Mouse (Mus musculus) neural tube, embryonic 14.5 days (tissue): ENCODE results near the gene Cwf19l1. TPM values are rescaled to one million over a fixed set of nuclear protein-coding genes. Genes with fewer than 3 reads are reported as not detected.

Source experiments
- ATAC-seq: fragments of 200-750 bp; cut with Nextera tagmentation; 2 replicates; pipeline ENCODE4 v1.8.0; 2017; ENCODE audit warnings: low read depth, mild to moderate bottlenecking, moderate TSS enrichment, moderate library complexity
- H3K27ac ChIP-seq: fragments of 300-500 bp; sonication (generic); 2 replicates; pipeline ENCODE4 v1.5.1; 2014; ENCODE audit warnings: low read depth, mild to moderate bottlenecking, control low read depth, low read length, moderate library complexity, mixed read lengths
- H3K27me3 ChIP-seq: fragments of 300-500 bp; sonication (generic); 2 replicates; pipeline ENCODE4 v1.6.1; 2014; ENCODE audit warnings: low read length; ENCODE audit not compliant: control insufficient read depth, insufficient read depth
- H3K36me3 ChIP-seq: fragments of 300-500 bp; sonication (generic); 2 replicates; pipeline ENCODE4 v1.6.1; 2014; ENCODE audit warnings: low read length, mixed read lengths; ENCODE audit not compliant: control insufficient read depth, insufficient read depth
- H3K4me1 ChIP-seq: fragments of 300-500 bp; sonication (generic); 2 replicates; pipeline ENCODE4 v1.6.1; 2014; ENCODE audit warnings: low read length; ENCODE audit not compliant: control insufficient read depth, insufficient read depth
- H3K4me2 ChIP-seq: fragments of 300-500 bp; sonication (generic); 2 replicates; pipeline ENCODE4 v1.6.1; 2014; ENCODE audit warnings: mild to moderate bottlenecking, low read depth, low read length, control low read depth
- H3K4me3 ChIP-seq: fragments of 300-500 bp; sonication (generic); 2 replicates; pipeline ENCODE4 v1.5.1; 2014; ENCODE audit warnings: low read depth, low read length, control low read depth, mixed read lengths
- H3K9ac ChIP-seq: fragments of 300-500 bp; sonication (generic); replicated peaks from 2 replicates; pipeline ENCODE4 v1.6.1; 2014; ENCODE audit warnings: low read depth, mild to moderate bottlenecking, control low read depth, low read length, mixed read lengths
- H3K9me3 ChIP-seq: fragments of 300-500 bp; sonication (generic); 2 replicates; pipeline ENCODE4 v1.6.1; 2016; ENCODE audit warnings: low read length; ENCODE audit not compliant: control insufficient read depth
- WGBS: fragments of 180-500 bp; shearing (Covaris S2); extraction: QIAGEN DNeasy Blood & Tissue Kit; methylation state at CpG from one replicate; pipeline ENCODE4 v1.1.7; 2014; 5-methylcytosine and 5-hydroxymethylcytosine counted together
- polyA plus RNA-seq: library from polyadenylated mRNA; unstranded; fragments of >200 nt; fragmentation: Nextera tagmentation; extraction: Ambion mirVana; gene quantifications from 2 replicates; pipeline ENCODE4 v1.2.1, GENCODE M21; 2014

The Cwf19l1 gene
- polyA plus RNA-seq, result 32.2 and 35.6 TPM in 2 replicates

GRCm38 (mm10) chr19:44135072-44135959 lies at the start of gene Cwf19l1:
Cwf19l1 (minus strand) TSS chr19:44135876.
- under 1% methylated on average over 45 of the region's 45 CpGs for WGBS
- peaks cover 7% of the 10 kb centered on the region for H3K4me1 ChIP-seq
- H3K4me3 ChIP-seq, result peak within 1 kb of the TSS; percentile 73
- H3K27me3 ChIP-seq, result no peaks in the 10 kb centered on the region
- H3K27ac ChIP-seq, result peak within 1 kb of the TSS; percentile 95
- peak within 1 kb of the TSS; percentile 65 for H3K4me2 ChIP-seq
- H3K9me3 ChIP-seq, result no peaks in the 10 kb centered on the region
- peak within 1 kb of the TSS; percentile 76 for H3K9ac ChIP-seq
- peaks cover 8% of the 10 kb centered on the region for H3K36me3 ChIP-seq
- ATAC-seq, result peak; percentile 93

DNA sequence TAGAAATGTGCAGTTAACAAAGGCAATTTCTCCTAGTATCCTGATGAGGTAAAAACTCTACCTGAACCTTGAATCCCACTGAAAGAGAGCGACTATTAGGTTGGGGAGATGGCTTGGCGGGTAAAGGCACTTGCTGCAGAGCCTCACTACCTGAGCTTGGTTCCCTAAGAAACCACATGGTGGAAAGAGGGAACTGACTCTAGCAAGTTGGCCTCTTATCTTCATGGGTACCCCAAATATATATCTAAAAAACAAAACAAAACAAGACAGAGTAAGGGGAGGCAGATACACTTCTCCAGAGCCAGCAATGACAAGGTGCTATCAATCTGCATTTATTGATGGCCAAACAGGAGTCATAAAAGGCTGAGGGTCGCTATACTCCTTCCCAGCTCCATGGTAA lies 48.3 kb upstream of the Cwf19l1 start:
- Histone ChIP-seq H3K4me2 (no peak overlapping the region), H3K27me3 (no peaks in the 10 kb centered on the region), H3K36me3 (no peaks in the 10 kb centered on the region), H3K9ac (no peak overlapping the region), H3K4me1 (no peaks in the 10 kb centered on the region), H3K9me3 (no peaks in the 10 kb centered on the region), H3K4me3 (no peak overlapping the region), H3K27ac (no peak overlapping the region)
- whole genome bisulfite sequencing, result 57% methylated on average over 3 of the region's 3 CpGs
- no peak for ATAC-seq

DNA sequence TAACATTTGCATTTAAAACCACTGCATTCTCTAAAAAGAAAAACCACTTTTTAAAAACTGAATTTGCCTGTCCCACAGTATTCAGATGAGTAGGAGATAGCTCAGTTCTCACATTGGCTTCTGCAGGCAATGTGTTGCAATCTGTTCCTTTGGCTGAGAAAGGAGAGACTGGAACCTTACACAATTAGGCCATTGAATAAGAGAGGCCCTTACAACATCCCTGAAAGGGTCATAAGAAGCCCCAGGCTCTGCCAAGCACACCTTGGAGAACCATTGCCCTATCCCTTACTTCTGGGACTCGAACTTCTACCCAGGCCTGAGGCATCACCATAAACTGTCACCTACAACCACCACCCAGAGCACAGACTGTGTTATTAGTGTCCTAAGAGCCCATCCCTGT lies 44.8 kb upstream of the Cwf19l1 start:
- no peak overlapping the region for H3K27ac ChIP-seq
- ATAC-seq, result no peak
- no peak overlapping the region for H3K9ac ChIP-seq
- no peaks in the 10 kb centered on the region for H3K9me3 ChIP-seq
- WGBS, result 89% methylated on average over 1 of the region's 1 CpGs
- H3K4me2 ChIP-seq, result no peak overlapping the region
- H3K36me3 ChIP-seq, result no peaks in the 10 kb centered on the region
- H3K27me3 ChIP-seq, result no peaks in the 10 kb centered on the region
- H3K4me3 ChIP-seq, result no peak overlapping the region
- no peaks in the 10 kb centered on the region for H3K4me1 ChIP-seq

DNA sequence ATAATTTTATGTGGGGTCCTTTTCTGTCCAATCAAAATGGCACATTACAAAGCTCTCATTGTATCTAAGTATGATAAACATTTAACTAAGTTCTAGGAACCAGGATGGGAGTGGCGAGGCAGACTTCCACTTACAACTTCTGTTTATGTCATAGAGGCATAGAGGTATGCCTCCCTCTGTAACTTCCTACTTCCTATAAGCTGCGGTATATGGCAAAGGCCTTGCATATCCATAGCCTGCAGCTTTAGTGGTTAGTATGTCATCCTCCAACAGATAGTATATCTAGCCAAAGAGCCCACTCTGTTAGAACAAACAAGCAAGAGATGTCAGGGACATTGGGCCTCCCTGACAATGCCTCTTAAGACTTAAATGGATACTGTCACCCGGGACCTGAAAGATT lies 41.1 kb upstream of the Cwf19l1 start:
- no peak for ATAC-seq
- WGBS, result 89% methylated on average over 3 of the region's 3 CpGs
- H3K27ac ChIP-seq, result no peak overlapping the region

DNA sequence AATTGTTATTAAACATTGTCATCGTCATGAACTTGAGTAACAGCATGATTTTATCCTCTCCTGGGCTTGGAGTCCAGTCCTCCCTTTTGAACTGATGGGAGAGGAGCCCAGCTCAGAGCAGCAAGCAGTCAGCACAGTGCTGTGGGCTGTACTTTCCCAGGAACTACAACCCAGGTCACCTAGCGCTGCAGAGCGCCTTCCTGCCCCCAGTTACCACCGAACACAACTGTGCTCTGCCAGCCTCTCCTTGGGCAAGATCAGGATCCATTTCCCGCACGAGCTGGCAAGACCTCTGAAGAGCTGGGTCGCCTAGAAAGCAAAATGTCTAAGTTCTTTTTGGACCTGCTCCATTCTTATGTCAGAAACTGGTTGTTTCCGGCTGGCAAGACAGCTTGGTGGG lies 39.2 kb upstream of the Cwf19l1 start:
- Histone ChIP-seq H3K27me3 (no peaks in the 10 kb centered on the region), H3K36me3 (no peaks in the 10 kb centered on the region), H3K4me1 (no peaks in the 10 kb centered on the region), H3K9me3 (no peaks in the 10 kb centered on the region), H3K4me3 (no peak overlapping the region), H3K27ac (no peak overlapping the region), H3K4me2 (no peak overlapping the region), H3K9ac (no peak overlapping the region)
- ATAC-seq, result no peak
- WGBS, result 71% methylated on average over 8 of the region's 8 CpGs

More for the DNA sequence above, 41.1 kb upstream of the Cwf19l1 start:
- Histone ChIP-seq H3K4me2 (no peak overlapping the region), H3K9ac (no peak overlapping the region), H3K4me3 (no peak overlapping the region), H3K36me3 (no peaks in the 10 kb centered on the region), H3K4me1 (no peaks in the 10 kb centered on the region), H3K9me3 (no peaks in the 10 kb centered on the region), H3K27me3 (no peaks in the 10 kb centered on the region)

DNA sequence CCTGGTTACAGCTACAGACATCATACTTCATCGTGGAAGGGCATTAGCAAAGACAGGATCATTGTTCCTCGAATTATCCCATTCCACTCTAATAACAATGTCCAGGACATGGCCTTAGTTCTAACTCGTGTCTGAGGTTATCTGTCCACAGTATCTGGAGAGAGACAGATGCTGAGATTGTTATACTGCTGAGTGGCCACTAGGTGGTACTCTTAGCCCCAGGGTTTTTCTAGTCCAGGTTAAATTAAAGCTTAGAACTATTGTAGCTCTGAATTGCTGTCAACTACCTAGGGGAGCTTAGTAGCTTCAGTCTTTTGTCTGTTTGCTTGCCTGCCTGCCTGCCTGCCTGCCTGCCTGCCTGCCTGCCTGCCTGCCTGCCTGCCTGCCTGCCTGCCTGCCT lies 25.8 kb upstream of the Cwf19l1 start:
- H3K4me3 ChIP-seq, result no peak overlapping the region
- ATAC-seq, result no peak
- H3K27ac ChIP-seq, result no peak overlapping the region
- no peaks in the 10 kb centered on the region for H3K36me3 ChIP-seq
- H3K9ac ChIP-seq, result no peak overlapping the region
- H3K4me1 ChIP-seq, result no peaks in the 10 kb centered on the region
- no peak overlapping the region for H3K4me2 ChIP-seq
- H3K27me3 ChIP-seq, result no peaks in the 10 kb centered on the region
- no peaks in the 10 kb centered on the region for H3K9me3 ChIP-seq
- 18% methylated on average over 3 of the region's 3 CpGs for WGBS

- no peak overlapping the region for H3K27ac ChIP-seq
- no peaks in the 10 kb centered on the region for H3K4me1 ChIP-seq
- no peak overlapping the region for H3K4me3 ChIP-seq
- no peaks in the 10 kb centered on the region for H3K9me3 ChIP-seq
- H3K27me3 ChIP-seq, result no peaks in the 10 kb centered on the region; the same call in 1 of the 2 replicates
- no peak for ATAC-seq
- WGBS, result 83% methylated on average over 3 of the region's 3 CpGs
- no peaks in the 10 kb centered on the region for H3K36me3 ChIP-seq
- no peak overlapping the region for H3K9ac ChIP-seq
- H3K4me2 ChIP-seq, result no peak overlapping the region
Measured at GRCm38 (mm10) chr19:44159386-44159785, 23.7 kb upstream of the Cwf19l1 start.

DNA sequence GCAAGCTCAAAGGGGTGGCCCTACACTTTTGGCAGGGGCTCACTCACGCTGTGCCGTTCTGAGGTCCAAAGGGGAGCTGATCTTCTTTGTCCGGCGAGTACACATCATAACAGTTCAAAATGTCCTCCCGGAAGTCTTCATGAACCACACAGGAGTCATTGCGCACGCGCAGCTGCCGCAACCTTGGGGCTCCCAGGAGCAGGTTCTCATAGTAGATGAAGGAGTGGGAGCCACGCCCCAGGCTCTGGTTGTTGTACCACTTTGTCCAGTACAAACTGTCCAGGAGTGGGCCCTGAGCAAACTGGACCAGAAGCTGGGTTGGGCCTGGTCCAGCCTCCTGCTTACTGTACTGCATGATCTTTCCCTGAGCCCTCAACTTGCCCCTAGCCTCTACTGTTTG lies 21.3 kb upstream of the Cwf19l1 start:
- no peaks in the 10 kb centered on the region for H3K9me3 ChIP-seq
- H3K4me1 ChIP-seq, result no peaks in the 10 kb centered on the region
- no peak overlapping the region for H3K9ac ChIP-seq
- H3K27me3 ChIP-seq, result no peaks in the 10 kb centered on the region; the same call in 1 of the 2 replicates
- WGBS, result 93% methylated on average over 10 of the region's 10 CpGs
- no peaks in the 10 kb centered on the region for H3K36me3 ChIP-seq
- ATAC-seq, result no peak
- H3K27ac ChIP-seq, result no peak overlapping the region
- no peak overlapping the region for H3K4me2 ChIP-seq
- H3K4me3 ChIP-seq, result no peak overlapping the region

- Histone ChIP-seq H3K9me3 (no peaks in the 10 kb centered on the region), H3K9ac (no peak overlapping the region), H3K4me2 (no peak overlapping the region), H3K27me3 (no peaks in the 10 kb centered on the region; the same call in 1 of the 2 replicates), H3K4me3 (no peak overlapping the region), H3K36me3 (no peaks in the 10 kb centered on the region), H3K4me1 (no peaks in the 10 kb centered on the region), H3K27ac (no peak overlapping the region)
- ATAC-seq, result no peak
- WGBS, result 78% methylated on average over 5 of the region's 5 CpGs
Measured at GRCm38 (mm10) chr19:44153781-44154180, 18.1 kb upstream of the Cwf19l1 start.
